Mouse (Mus musculus) 3T3-L1 (cell line): ENCODE data around the gene Tbc1d23.
"Not testable (repeated sequence)": the region's sequence is repeated elsewhere in the genome, so short reads cannot be mapped to it uniquely, and the experiment has no call there.

Source experiments
- DNase-seq: peaks from one replicate; pipeline ENCODE4 v3.0.0-alpha.2; 2015; ENCODE audit warnings: low read depth, low spot score

The Tbc1d23 gene

GRCm38 (mm10) chr16:57231089-57231936 is at the start of gene Tbc1d23:
Gene Tbc1d23, minus strand, starts transcription at chr16:57231504.
- DNase-seq, result peak; percentile 100

DNA sequence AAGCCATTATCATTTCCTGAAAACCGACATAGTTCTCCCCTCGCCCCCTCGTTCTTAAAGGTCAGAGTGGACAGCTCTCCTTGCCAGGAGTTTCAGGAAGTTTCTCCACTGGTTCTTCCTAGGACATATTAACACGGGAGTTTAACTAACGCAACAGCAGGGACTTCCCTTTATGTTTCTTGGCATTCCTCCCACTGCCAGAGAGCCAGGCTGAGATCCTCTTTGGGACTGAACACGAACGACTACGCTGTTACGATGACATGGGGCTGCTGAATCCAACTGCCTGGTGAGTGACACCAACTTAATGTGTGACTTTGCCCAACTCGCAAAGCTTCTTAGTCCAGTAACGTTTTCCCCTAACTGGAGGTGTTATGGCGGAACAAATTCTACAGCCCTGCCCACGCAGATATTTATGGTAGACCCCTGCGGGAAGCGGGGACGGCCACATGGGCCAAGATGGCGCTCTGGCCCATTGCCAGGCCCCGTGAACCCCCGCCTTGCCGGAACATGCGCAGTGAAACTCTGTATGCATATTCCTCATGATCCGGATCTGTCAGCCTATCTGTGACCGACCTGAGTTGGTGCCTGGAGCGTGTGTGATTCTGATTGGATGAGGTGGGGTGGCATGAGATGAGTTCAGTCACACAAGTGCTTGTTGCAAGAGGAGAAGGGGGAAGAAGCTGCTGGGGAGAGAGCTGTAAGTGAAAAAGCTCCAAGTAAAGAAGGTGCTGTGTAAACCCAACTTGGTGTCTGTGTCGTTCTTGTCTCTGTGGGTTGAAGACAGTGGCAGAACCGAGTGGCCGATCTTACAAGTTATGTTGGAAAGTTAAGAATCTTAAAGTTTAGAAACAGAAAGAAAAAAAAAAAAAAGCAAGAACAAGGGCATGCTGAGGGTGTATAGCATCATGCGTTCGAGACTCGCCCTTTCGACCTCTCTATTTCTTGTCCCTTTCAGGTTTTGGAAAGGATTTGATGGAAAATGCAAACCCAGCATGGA is 49.2 kb upstream of the Tbc1d23 start:
- DNase-seq, result no peak

- DNase-seq, result no peak
These were observed 47.8 kb upstream of the Tbc1d23 start for GRCm38 (mm10) chr16:57278976-57279626.

- no peak for DNase-seq
These were observed 38.4 kb upstream of the Tbc1d23 start for GRCm38 (mm10) chr16:57269751-57270150.

DNA sequence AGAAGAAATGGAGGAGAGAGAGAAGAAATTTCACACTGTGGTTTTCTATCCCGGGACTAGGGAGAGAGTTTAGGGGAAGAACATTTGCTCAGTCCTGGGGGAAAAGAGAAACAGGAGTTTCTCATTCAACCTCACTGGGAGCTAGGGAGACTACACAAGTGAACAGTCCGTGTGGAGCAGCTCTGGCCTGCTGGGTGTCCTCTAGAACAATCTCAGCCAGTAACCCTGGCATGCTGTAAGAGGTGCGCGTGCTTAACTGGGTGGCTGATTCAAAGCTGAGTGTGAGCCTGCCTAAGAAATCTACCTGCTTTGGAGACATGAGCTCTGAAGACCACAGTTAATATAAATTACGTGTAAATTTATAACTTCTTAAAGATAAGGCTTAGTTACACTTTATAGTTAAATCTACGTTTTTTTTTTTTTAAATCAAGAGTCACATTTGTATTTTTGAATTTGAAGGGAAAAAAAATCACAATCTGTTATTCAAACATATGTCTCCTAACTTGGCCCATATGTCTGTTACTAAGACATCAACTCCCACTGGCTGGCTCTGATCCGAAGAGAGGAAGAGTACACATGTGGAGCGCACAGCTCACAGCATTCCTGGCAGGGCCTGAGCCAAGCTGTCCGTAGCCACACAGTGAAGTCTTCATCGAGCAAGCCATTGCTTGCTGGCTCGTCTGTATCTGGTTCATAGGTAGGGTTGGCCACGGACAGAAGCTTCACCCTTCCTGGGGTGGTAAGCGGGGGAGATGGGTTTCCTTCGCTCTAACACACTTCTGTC is 36.9 kb upstream of the Tbc1d23 start:
- DNase-seq, result no peak

- DNase-seq, result peak; percentile 45
These were observed 35.8 kb upstream of the Tbc1d23 start for GRCm38 (mm10) chr16:57267068-57267467.

DNA sequence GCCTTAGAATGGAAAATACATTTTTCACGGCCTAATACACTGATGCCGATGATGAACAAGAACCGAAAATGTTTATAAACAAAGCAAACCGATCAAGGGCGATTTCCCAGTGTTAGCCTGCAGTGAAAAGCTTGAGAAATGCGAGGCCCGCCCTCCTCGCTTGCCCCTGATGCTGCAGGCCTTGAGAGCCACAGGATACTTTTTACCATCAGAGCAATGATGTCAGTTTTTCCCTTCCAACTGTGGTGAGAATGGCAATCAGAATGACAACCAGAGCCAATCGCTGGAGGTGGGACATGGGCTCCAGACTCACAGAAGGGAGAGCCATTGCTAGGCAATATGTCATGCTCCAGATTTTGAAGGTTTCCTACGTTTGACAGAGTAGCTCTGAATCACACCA is 28.8 kb upstream of the Tbc1d23 start:
- DNase-seq, result no peak

DNA sequence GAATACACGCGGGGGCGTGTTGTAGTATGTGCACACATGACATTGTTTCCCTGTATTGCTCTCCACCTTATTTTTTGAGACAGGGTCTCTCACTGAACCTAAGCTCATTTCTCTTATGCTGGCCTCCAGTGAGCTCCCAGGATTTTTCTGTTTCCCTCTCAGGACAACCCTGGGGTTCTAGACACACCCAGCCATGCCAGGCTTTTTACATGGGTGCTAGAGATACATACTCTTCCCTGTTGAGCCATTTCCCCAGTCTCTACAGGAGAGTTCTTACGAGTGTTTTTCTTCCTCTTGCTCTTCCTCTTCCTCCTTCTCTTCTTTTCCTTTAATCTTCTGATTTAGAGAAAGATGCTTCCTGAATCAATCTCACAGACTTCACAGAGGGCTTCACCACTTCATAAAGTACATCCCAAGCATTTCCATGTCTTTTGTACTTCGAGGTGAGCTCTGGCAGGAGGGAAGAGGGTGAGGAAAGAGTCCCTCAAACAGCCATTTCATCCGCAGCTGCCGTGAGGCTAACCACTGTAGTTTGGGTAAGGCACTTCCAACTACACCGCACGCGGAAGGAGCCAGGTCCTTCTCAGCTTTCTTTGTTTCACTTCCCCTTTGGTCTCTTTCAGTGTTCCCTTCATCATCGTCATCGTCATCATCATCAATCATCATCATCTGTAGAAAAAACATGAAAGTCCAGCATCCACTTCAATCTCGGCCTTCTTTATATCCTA is 28.2 kb upstream of the Tbc1d23 start:
- DNase-seq, result no peak

- DNase-seq, result peak; percentile 88
These were observed 20.5 kb upstream of the Tbc1d23 start for GRCm38 (mm10) chr16:57251589-57252421.

GRCm38 (mm10) chr16:57250991-57251390 is 19.7 kb upstream of the Tbc1d23 start:
- DNase-seq, result no peak

- DNase-seq, result no peak
These were observed 16.2 kb upstream of the Tbc1d23 start for GRCm38 (mm10) chr16:57247464-57247863.

DNA sequence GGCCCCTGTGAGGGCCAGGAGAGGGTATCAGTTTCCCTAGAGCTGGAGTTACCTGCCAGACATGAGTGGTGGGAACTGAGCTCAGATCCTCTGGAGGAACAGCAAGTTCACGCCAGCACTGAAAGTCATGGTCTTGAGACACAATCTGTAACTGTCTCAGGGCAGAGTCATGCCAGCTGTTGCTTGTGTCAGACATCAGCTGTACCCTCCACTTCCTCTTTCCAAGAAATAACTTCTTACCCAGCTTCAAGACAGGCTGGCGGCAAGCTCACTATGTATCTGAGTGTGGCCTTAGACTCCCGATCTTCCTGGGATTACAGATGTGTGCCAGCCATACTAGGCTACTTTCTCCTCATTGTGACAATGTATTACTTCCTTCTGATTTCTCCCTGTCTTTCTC is 15.3 kb upstream of the Tbc1d23 start:
- no peak for DNase-seq

DNA sequence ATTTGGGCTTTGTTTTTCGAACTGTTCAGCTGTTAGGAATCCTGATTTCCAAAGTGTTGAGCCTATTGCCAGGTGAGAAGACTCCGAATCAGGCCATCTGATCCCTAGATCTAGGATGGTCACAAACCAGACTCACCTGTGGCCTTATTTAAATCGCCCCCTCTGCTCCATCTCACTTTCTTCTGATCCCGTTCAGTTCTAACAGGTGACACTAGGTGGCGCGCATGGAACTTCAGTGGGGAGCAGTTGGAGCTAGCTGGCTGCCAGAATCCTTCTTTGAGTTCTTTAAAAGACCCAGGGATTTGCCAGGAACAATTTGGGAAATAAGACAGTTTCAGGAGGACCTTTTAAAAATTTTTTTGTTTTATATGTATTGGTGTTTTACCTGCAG is 12.5 kb upstream of the Tbc1d23 start:
- peak; percentile 93 for DNase-seq

DNA sequence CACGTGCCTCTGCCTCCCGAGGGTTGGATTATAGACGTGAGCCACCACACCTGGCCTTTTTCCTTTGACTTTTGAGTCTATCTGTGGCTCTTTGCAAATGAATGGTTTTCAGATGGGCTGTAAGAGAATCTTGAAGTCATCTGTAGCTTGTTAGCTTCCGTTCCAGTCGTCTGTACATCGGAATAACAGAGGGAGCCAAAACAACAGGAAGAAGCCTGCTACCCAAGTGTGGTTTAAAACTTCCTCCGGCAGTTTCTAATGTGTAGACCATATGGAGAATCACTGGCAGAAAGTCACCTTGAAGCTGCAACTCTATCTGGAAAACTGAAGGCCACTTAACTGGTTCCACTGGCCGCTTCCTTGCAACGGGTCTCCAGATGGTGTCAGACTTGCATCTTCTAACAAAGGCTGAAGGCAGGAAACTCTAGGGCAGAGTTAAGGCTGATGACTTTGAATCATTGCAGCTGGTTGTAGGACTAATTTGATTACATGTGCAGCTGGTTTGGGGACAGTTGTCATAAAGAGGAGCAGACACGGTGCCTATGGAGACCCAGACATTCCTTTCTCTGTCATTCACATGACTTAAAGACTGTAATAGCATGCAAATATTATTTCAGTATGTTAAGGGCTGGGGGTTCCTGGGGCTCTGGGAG is 12.0 kb upstream of the Tbc1d23 start:
- DNase-seq, result peak; percentile 27

- no peak for DNase-seq
These were observed 11.5 kb upstream of the Tbc1d23 start for GRCm38 (mm10) chr16:57242857-57243204.

DNA sequence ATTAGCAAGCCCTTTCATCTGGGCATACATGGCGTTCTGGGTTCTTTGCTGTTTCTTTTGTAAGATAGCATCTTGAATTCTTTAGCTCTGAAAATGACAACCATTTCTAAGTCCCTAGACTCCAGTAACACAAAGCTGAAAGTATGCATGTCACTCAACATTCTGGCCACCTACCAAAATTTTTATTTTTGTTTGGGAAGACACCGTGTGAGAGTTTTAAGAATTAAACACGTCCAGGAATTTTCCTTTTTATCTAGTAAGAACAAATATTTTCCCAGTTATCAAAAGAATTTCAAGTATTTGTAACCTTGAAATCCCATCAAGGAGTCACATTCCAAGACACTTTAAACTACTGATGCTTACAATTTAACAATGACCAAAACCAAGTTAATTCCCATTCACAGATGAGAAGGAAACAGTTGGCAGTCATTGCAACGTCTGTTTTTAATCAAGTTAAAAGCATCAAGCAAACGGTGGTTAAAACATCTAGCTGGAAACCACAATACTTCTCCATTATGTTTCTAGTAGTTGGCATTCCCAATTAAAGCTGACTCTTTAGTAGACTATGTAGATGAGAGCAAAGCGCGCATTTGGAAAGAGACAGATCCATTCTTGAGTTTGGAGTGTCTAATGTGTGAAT is 4.7 kb upstream of the Tbc1d23 start:
- peak; percentile 76 for DNase-seq

- not testable (repeated sequence) for DNase-seq
These were observed 620 bp upstream of the Tbc1d23 start for GRCm38 (mm10) chr16:57231937-57232310.

GRCm38 (mm10) chr16:57226444-57226843 is 4.9 kb downstream of the Tbc1d23 start:
- peak; percentile 88 for DNase-seq

- DNase-seq, result no peak
These were observed 10.9 kb downstream of the Tbc1d23 start for GRCm38 (mm10) chr16:57220361-57220760.
